Mouse (Mus musculus): Measurements from ENCODE around the gene Mtmr10.

DNA sequence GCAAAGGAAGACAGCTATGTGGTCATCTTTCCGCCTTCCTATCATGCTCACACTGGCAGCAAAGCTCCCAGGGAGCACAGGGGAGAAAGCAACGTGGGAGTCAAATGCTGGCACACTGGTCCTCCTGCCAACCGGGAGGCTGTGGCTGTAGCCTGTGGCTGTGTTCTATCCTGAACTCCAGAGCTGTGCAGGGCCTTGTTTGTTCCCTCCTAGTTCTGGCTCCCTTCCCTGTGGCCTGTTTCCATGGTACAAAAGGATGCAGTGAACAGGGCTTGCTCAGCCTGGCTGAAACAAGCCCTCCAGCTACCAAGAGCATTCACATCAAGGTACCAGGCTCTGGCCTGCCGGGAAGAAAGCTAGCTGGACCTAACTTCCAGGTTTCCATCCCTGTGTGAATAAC is 63.6 kb downstream of the Mtmr10 start:
- no peak for TF ChIP-seq CTCF (IDR thresholded peaks at IDR 0.05; ENCODE audit: insufficient read depth, low read length)
- no peak for TF ChIP-seq POLR2A (IDR thresholded peaks at IDR 0.05; ENCODE audit: borderline replicate concordance, extremely low read depth, low read depth, low read length)

All from lung, adult 2 months (tissue).